Mouse (Mus musculus): ENCODE measurements around the gene Ppm1n. TPM values are rescaled to one million over a fixed set of nuclear protein-coding genes. Genes with fewer than 3 reads are reported as not detected.

The Ppm1n gene
- polyA plus RNA-seq, 1 experiment from 2014 or later: 0.19 TPM

DNA sequence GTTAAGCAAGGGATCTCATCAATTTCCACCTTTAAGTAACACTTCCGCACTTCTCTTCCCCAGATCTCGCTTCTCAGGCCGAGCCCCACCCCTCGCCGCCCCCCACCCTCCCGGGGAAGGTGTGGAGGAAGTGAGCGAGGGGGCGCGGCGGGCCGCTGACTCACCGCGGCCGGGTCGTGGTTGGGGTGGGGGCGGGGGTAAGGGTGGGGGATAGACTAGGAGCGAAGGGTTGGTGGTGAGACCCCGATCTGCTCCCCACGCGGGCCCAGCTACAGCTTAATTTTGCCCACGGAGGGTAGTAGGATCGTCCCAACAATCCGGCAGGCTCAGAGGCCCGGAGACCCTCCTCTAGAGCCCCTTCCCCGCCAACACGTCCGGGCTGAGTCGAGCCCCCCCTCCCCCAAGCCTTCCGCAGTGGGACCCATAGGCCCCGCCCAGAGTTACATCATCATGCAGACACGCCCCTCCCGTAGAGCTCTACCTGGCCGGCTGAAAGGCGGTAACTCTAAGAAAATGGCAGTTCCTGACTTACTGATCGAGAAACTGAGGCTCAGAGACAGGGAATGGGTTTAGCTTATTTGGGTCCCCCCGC is 7.6 kb downstream of the Ppm1n start:
- Histone ChIP-seq H3K27ac (peak overlapping the region; percentile 97), H3K4me2 (peak overlapping the region; percentile 95), H3K4me3 (peak overlapping the region; percentile 98), H3K27me3 (no peaks in the 10 kb centered on the region), H3K36me3 (peaks cover 6% of the 10 kb centered on the region; the same call in 1 of the 2 replicates), H3K4me1 (peaks cover 27% of the 10 kb centered on the region), H3K9ac (peak overlapping the region; percentile 87), H3K9me3 (no peaks in the 10 kb centered on the region; the same call in 1 of the 2 replicates)
- ATAC-seq (ENCODE audit: insufficient number of reproducible peaks, low FRiP score, low TSS enrichment, low read depth): peak; percentile 77
- WGBS: under 1% methylated on average over 35 of the region's 36 CpGs

- Histone ChIP-seq H3K4me3 (peak within 1 kb of the TSS; percentile 98), H3K27me3 (no peaks in the 10 kb centered on the region), H3K4me1 (peaks cover 33% of the 10 kb centered on the region), H3K36me3 (peaks cover 8% of the 10 kb centered on the region; the same call in 1 of the 2 replicates), H3K27ac (peak within 1 kb of the TSS; percentile 97), H3K9me3 (no peaks in the 10 kb centered on the region; the same call in 1 of the 2 replicates), H3K4me2 (peak within 1 kb of the TSS; percentile 95), H3K9ac (peak within 1 kb of the TSS; percentile 87)
- under 1% methylated on average over 62 of the region's 62 CpGs for WGBS
- ATAC-seq (ENCODE audit: insufficient number of reproducible peaks, low FRiP score, low TSS enrichment, low read depth): peak; percentile 68
These were observed 8.4 kb downstream of the Ppm1n start, which contains the start of gene Vasp for GRCm38 (mm10) chr7:19271238-19272172. Gene Vasp (minus strand): TSS chr7:19271817.

DNA sequence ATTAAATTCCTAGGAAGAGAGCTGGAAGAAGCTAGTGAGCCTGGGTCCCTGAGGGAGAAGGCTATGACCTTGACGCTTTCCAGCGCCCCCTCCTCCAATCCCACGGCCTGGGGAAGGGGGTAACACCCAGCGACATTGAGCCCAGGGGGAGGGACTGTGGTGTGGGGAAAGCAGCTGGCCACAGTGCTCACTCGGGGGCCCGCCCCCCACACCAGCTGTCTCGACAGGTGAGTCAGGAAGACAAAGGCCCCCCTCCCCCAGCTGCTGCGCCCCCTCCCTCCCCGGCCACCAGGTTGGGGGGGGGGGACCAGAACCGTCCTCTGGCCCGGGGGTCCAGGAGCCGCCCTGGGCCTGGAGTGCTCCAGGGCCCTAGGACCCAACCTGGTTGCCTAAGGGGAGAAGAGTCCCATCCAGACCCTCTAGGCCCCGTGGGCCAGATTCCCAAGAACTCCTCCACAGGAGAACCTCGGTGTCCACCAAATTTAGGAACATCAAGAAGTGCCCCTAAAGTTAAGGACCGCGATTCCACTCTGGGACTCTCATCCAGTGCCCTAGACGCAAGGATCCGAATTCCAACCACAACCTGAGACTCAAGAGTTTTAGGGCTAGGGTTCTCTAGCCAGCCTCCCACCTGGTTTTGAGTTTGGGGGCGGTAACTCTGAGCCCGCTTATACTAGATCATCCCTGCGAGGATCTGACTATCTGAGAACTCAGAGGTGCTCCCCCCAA is 9.2 kb downstream of the Ppm1n start:
- Histone ChIP-seq H3K9me3 (no peaks in the 10 kb centered on the region), H3K36me3 (peaks cover 13% of the 10 kb centered on the region; the same call in 1 of the 2 replicates), H3K4me2 (peak overlapping the region; percentile 95), H3K27me3 (no peaks in the 10 kb centered on the region), H3K9ac (peak overlapping the region; percentile 87), H3K4me1 (peaks cover 41% of the 10 kb centered on the region), H3K27ac (peak overlapping the region; percentile 97), H3K4me3 (peak overlapping the region; percentile 98)
- no peak for ATAC-seq (ENCODE audit: insufficient number of reproducible peaks, low FRiP score, low TSS enrichment, low read depth)
- under 1% methylated on average over 20 of the region's 21 CpGs for WGBS

GRCm38 (mm10) chr7:19269721-19270441 is 10.0 kb downstream of the Ppm1n start:
- Histone ChIP-seq H3K27me3 (no peaks in the 10 kb centered on the region), H3K36me3 (peaks cover 18% of the 10 kb centered on the region), H3K27ac (peak overlapping the region; percentile 97), H3K4me2 (peak overlapping the region; percentile 95), H3K4me1 (peaks cover 47% of the 10 kb centered on the region), H3K9ac (peak overlapping the region; percentile 87), H3K4me3 (peak overlapping the region; percentile 98), H3K9me3 (no peaks in the 10 kb centered on the region)
- ATAC-seq (ENCODE audit: insufficient number of reproducible peaks, low FRiP score, low TSS enrichment, low read depth): no peak
- WGBS: under 1% methylated on average over 18 of the region's 19 CpGs

- ATAC-seq (ENCODE audit: insufficient number of reproducible peaks, low FRiP score, low TSS enrichment, low read depth): no peak
- 19% methylated on average over 10 of the region's 10 CpGs for WGBS
- peaks cover 47% of the 10 kb centered on the region for H3K4me1 ChIP-seq
These were observed 10.7 kb downstream of the Ppm1n start for GRCm38 (mm10) chr7:19268993-19269681.

GRCm38 (mm10) chr7:19267051-19267450 is 12.8 kb downstream of the Ppm1n start:
- WGBS: 67% methylated on average over 10 of the region's 10 CpGs
- Histone ChIP-seq H3K36me3 (peaks cover 46% of the 10 kb centered on the region), H3K9me3 (no peaks in the 10 kb centered on the region), H3K27ac (no peak overlapping the region), H3K4me2 (no peak overlapping the region), H3K9ac (no peak overlapping the region), H3K4me3 (no peak overlapping the region), H3K4me1 (peaks cover 43% of the 10 kb centered on the region), H3K27me3 (no peaks in the 10 kb centered on the region)
- ATAC-seq (ENCODE audit: insufficient number of reproducible peaks, low FRiP score, low TSS enrichment, low read depth): no peak

More at GRCm38 (mm10) chr7:19268993-19269681, 10.7 kb downstream of the Ppm1n start:
- H3K4me3 ChIP-seq: peak overlapping the region; percentile 98
- H3K36me3 ChIP-seq: peaks cover 25% of the 10 kb centered on the region
- H3K9ac ChIP-seq: peak overlapping the region; percentile 87
- peak overlapping the region; percentile 95 for H3K4me2 ChIP-seq
- no peaks in the 10 kb centered on the region for H3K9me3 ChIP-seq
- no peaks in the 10 kb centered on the region for H3K27me3 ChIP-seq
- peak overlapping the region; percentile 97 for H3K27ac ChIP-seq

DNA sequence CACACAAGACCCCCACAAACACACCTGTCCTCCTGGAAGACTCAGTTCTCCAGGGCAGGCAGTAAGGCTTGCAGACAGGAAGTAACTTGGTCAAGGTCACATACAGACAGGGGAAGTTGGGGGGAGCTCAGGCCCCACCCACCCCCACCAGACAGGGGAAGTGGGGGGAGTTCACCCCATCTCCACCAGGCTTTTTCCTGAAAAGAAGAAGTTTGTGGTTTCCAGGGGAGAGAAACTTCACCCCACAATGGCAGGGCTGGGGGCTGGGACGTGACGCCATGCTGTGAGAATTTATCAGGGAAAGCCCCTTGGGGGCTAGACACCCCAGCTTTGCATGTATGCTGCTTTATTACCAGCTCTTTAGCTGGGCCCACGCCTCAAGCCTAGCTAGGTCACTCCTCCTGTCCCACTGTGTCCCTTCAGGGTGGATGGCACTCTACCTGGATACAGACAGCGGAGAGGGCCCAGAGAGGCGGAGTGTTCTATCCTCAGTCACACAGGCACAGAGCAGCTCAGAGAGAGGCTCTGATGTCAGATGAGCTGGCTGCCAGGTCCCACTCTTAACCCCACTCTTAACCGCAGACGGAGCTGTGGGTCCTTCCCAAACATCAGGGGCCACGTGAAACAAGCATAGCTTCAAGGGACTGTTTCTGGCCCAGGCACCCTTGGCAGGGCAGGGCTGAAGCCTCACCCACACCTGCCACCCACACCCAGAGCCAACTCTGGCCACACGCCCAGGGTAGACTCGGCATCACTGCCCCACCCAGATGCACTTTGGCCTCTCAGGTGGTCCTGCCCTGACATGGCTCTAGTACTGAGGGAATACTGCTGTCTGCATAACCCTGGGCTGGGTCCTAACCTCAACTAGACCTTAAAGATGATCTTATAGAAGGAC is 13.7 kb downstream of the Ppm1n start:
- Histone ChIP-seq H3K27ac (no peak overlapping the region), H3K36me3 (peaks cover 53% of the 10 kb centered on the region)

DNA sequence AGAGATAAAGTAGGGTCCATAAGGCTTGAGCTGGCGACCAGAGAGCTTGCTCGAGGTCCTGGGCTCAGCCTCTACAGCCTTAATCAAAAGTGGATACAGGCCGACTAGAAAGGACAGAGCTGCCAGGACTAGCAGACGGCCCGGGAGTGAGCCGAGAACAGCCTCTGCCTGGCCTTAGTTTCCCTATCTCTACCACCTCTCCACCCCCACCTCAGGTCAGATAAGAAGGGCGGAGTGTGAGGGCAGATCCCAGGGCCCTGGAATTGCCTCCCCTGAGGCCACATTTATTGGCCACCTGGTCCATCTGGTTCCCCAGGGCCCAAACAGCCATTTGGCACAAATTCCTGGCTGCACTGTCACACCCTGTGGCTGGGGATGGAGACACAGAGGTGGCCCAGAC is 14.7 kb downstream of the Ppm1n start:
- WGBS: 68% methylated on average over 7 of the region's 7 CpGs
- H3K4me1 ChIP-seq: peaks cover 34% of the 10 kb centered on the region
- H3K9ac ChIP-seq: no peak overlapping the region
- H3K36me3 ChIP-seq: peaks cover 63% of the 10 kb centered on the region
- no peak overlapping the region for H3K4me3 ChIP-seq
- H3K4me2 ChIP-seq: no peak overlapping the region
- H3K9me3 ChIP-seq: no peaks in the 10 kb centered on the region
- no peak overlapping the region for H3K27ac ChIP-seq
- ATAC-seq (ENCODE audit: insufficient number of reproducible peaks, low FRiP score, low TSS enrichment, low read depth): no peak
- no peaks in the 10 kb centered on the region for H3K27me3 ChIP-seq

More for the DNA sequence above, 13.7 kb downstream of the Ppm1n start:
- Histone ChIP-seq H3K9me3 (no peaks in the 10 kb centered on the region), H3K27me3 (no peaks in the 10 kb centered on the region), H3K4me2 (no peak overlapping the region), H3K4me3 (no peak overlapping the region), H3K4me1 (peaks cover 43% of the 10 kb centered on the region), H3K9ac (no peak overlapping the region)
- ATAC-seq (ENCODE audit: insufficient number of reproducible peaks, low FRiP score, low TSS enrichment, low read depth): no peak
- WGBS: 74% methylated on average over 10 of the region's 10 CpGs

- no peak overlapping the region for H3K9ac ChIP-seq
- no peak overlapping the region for H3K4me2 ChIP-seq
- 70% methylated on average over 3 of the region's 3 CpGs for WGBS
- H3K27me3 ChIP-seq: no peaks in the 10 kb centered on the region
- peaks cover 13% of the 10 kb centered on the region; the same call in 1 of the 2 replicates for H3K4me1 ChIP-seq
- H3K27ac ChIP-seq: no peak overlapping the region
- H3K36me3 ChIP-seq: peaks cover 82% of the 10 kb centered on the region
- H3K9me3 ChIP-seq: no peaks in the 10 kb centered on the region
- no peak for ATAC-seq (ENCODE audit: insufficient number of reproducible peaks, low FRiP score, low TSS enrichment, low read depth)
- no peak overlapping the region for H3K4me3 ChIP-seq
These were observed 21.5 kb downstream of the Ppm1n start for GRCm38 (mm10) chr7:19258336-19258735.
